Mouse (Mus musculus): ENCODE measurements around the gene Rnft2. TPM values are rescaled to one million over a fixed set of nuclear protein-coding genes. Genes with fewer than 3 reads are reported as not detected.

Rnft2 gene
- polyA plus RNA-seq, 1 experiment = 0.79 TPM

- peaks cover 3% of the 10 kb centered on the region; the same call in 1 of the 2 replicates for H3K4me1 ChIP-seq (ENCODE audit: control insufficient read depth, insufficient read depth, low read length)
- no peak overlapping the region for H3K4me3 ChIP-seq (ENCODE audit: insufficient read depth, low read length)
- no peak overlapping the region for H3K27ac ChIP-seq (ENCODE audit: insufficient read depth, low read depth, low read length)
- no peak for TF ChIP-seq CTCF (IDR thresholded peaks at IDR 0.05; ENCODE audit: low read depth, low read length)
- no peak for TF ChIP-seq POLR2A (IDR thresholded peaks at IDR 0.05; ENCODE audit: borderline replicate concordance, low read depth, low read length)
Observed at GRCm38 (mm10) chr5:118145458-118145857, 99.5 kb downstream of the Rnft2 start.

DNA sequence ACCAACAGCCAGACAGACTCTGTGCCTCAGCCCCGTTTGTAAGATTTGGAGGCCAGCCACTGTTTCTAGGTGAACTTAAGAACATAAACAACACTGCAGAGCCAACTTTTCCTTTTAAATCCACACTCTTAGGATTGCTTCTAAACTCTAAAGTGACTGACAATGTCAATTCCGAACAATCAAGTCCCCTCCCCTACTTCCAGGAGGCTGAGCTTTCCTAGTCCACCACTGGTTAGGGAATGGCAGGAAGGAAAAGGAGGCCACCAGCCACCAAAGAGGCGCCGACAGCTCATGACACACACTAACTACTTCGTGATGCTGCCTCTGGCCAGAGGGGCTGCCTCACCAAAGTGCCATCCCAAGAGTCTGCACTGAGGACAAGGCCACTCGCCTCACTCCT is 100.1 kb downstream of the Rnft2 start:
- H3K4me3 ChIP-seq (ENCODE audit: insufficient read depth, low read length) = no peak overlapping the region
- H3K27ac ChIP-seq (ENCODE audit: insufficient read depth, low read depth, low read length) = no peak overlapping the region
- H3K4me1 ChIP-seq (ENCODE audit: control insufficient read depth, insufficient read depth, low read length) = peaks cover 3% of the 10 kb centered on the region; the same call in 1 of the 2 replicates
- no peak for TF ChIP-seq POLR2A (IDR thresholded peaks at IDR 0.05; ENCODE audit: borderline replicate concordance, low read depth, low read length)
- TF ChIP-seq CTCF (IDR thresholded peaks at IDR 0.05; ENCODE audit: low read depth, low read length) = no peak

DNA sequence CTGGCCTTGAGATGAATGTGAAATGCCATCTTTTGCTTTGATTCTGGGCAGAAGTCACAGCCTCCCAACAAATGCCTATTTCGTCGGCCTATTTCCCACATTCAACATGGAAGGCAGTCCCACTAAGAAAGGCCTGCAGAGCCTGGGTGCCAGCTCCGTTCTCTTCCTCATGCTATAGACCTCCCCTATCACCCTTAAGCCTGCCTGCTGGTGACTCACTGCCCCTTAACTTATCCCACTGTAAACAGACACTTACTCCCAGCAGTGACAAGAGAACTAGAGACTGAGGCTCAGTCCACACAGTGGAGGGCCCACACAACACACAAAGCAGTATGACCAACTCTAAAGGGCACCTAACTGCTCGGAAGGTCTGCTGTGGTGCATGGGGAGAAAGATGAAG is 100.6 kb downstream of the Rnft2 start:
- H3K27ac ChIP-seq (ENCODE audit: insufficient read depth, low read depth, low read length) = no peak overlapping the region
- H3K4me3 ChIP-seq (ENCODE audit: insufficient read depth, low read length) = no peak overlapping the region
- TF ChIP-seq CTCF (IDR thresholded peaks at IDR 0.05; ENCODE audit: low read depth, low read length) (no peak), POLR2A (IDR thresholded peaks at IDR 0.05; ENCODE audit: borderline replicate concordance, low read depth, low read length) (no peak)
- peaks cover 3% of the 10 kb centered on the region; the same call in 1 of the 2 replicates for H3K4me1 ChIP-seq (ENCODE audit: control insufficient read depth, insufficient read depth, low read length)

DNA sequence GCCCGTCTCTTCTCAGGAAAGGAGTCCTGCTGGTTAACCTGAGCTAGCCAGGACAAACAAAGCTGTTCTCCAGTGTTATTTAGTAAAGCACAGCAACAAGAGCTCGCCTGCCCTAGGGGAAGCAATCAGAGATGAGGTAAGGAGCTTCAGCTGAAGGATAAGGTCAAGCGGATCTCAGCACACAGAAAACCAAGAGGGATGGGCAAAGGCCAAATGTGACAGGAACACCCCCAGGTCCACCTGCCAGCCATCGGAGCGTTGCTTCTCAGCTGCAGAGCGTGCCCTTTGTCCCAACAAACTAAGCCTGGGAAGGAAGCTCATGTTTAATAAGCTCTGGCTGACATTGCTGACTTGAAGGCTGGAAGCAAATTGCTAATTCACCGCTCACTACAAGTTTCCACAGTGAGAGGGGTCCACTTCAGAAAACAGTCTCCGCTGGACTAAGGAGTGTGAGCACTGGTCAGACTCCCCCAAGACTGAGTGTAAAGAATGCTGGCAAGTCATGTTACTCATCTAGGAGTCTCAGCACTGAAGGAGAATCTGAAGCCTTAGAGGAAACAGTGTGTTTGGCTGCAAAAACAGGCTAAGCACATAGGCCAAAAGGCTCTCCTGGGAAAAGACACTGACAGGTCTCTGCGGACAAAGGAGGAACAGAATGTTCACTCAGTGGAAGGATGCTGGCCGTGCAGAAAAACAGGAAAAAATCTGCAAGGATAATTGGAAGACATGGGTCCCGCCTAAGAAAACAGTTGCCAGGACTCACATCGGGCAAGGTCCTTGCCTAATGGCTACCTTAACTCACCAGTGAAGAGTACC is 101.5 kb downstream of the Rnft2 start:
- Histone ChIP-seq H3K27ac (ENCODE audit: insufficient read depth, low read depth, low read length) (no peak overlapping the region), H3K4me3 (ENCODE audit: insufficient read depth, low read length) (no peak overlapping the region), H3K4me1 (ENCODE audit: control insufficient read depth, insufficient read depth, low read length) (peaks cover 3% of the 10 kb centered on the region; the same call in 1 of the 2 replicates)
- TF ChIP-seq CTCF (IDR thresholded peaks at IDR 0.05; ENCODE audit: low read depth, low read length) (no peak), POLR2A (IDR thresholded peaks at IDR 0.05; ENCODE audit: borderline replicate concordance, low read depth, low read length) (no peak)

- Histone ChIP-seq H3K4me3 (ENCODE audit: insufficient read depth, low read length) (no peak overlapping the region), H3K27ac (ENCODE audit: insufficient read depth, low read depth, low read length) (no peak overlapping the region), H3K4me1 (ENCODE audit: control insufficient read depth, insufficient read depth, low read length) (peaks cover 3% of the 10 kb centered on the region; the same call in 1 of the 2 replicates)
- TF ChIP-seq POLR2A (IDR thresholded peaks at IDR 0.05; ENCODE audit: borderline replicate concordance, low read depth, low read length) = no peak
- TF ChIP-seq CTCF (IDR thresholded peaks at IDR 0.05; ENCODE audit: low read depth, low read length) = no peak
Observed at GRCm38 (mm10) chr5:118142471-118142870, 102.4 kb downstream of the Rnft2 start.

Other genes with a start within 250 kb of the Rnft2 start
- not detected in 2 replicates for gene Tesc, start 217.4 kb downstream of the Rnft2 start, polyA plus RNA-seq (2012; ENCODE audit: insufficient read depth, insufficient read length, missing spikeins)
- gene Fbxw8, start 89.7 kb downstream of the Rnft2 start, polyA plus RNA-seq (2012; ENCODE audit: insufficient read depth, insufficient read length, missing spikeins) = 13.5 and 16.7 TPM in 2 replicates
- not detected in 2 replicates for gene Hrk, start 80.5 kb downstream of the Rnft2 start, polyA plus RNA-seq (2012; ENCODE audit: insufficient read depth, insufficient read length, missing spikeins)
- gene 2410131K14Rik, start 111 bp upstream of the Rnft2 start, polyA plus RNA-seq (2012; ENCODE audit: insufficient read depth, insufficient read length, missing spikeins) = 4.2 TPM in 2 replicates